Mouse (Mus musculus) stomach, postnatal 0 days (tissue): ENCODE measurements at regions not wholly inside any gene's neighbourhood (a gene's known extent, or its start where the extent isn't known, plus 50 kb on each side); places are given as distances from the start of the nearest gene placed in this dataset.

Source experiments
- CTCF ChIP-seq: IDR thresholded peaks from 2 replicates; pipeline ENCODE4 v1.5.1; 2016; ENCODE audit warnings: antibody characterized with exemption, low read depth, mild to moderate bottlenecking, moderate library complexity
- EP300 ChIP-seq: optimal IDR thresholded peaks from 2 replicates; pipeline ENCODE3; 2016; ENCODE audit warnings: antibody characterized with exemption

GRCm38 (mm10) chr3:8016945-8017344, 1396.7 kb upstream of the 1700008P02Rik start:
- TF ChIP-seq EP300 = no peak
- TF ChIP-seq CTCF = no peak
